Mouse (Mus musculus) erythroblast, embryonic 14.5 days (primary cell): ENCODE measurements around the gene Inka2. TPM values are rescaled to one million over a fixed set of nuclear protein-coding genes. Genes with fewer than 3 reads are reported as not detected.

Experiments used
- H3K27me3 ChIP-seq: 2 replicates; pipeline ENCODE4 v1.6.1; 2012; ENCODE audit warnings: inconsistent platforms; ENCODE audit not compliant: control insufficient read depth
- H3K36me3 ChIP-seq: 2 replicates; pipeline ENCODE4 v1.6.1; 2012; ENCODE audit warnings: mild to moderate bottlenecking, inconsistent platforms; ENCODE audit not compliant: control insufficient read depth
- H3K4me1 ChIP-seq: 2 replicates; pipeline ENCODE4 v1.6.1; 2012; ENCODE audit warnings: inconsistent platforms; ENCODE audit not compliant: control insufficient read depth
- H3K4me3 ChIP-seq: replicated peaks from 2 replicates; pipeline ENCODE3; 2012; ENCODE audit warnings: moderate library complexity, mild to moderate bottlenecking, inconsistent platforms
- H3K9me3 ChIP-seq: 2 replicates; pipeline ENCODE4 v1.6.1; 2012; ENCODE audit warnings: low read length, inconsistent platforms, mixed read lengths; ENCODE audit not compliant: control insufficient read depth
- GATA1 ChIP-seq: IDR thresholded peaks from 2 replicates; pipeline ENCODE4 v1.6.1; 2012; ENCODE audit warnings: low read length, inconsistent platforms, mixed read lengths
- TAL1 ChIP-seq: IDR thresholded peaks from 3 replicates; pipeline ENCODE4 v1.6.1; 2012; ENCODE audit warnings: low read length, inconsistent platforms, mixed read lengths
- polyA plus RNA-seq: library from polyadenylated mRNA; stranded (reverse); fragments of >175 nt; gene quantifications from 2 replicates; pipeline ENCODE4 v1.2.3, GENCODE M21; 2012

The Inka2 gene
- polyA plus RNA-seq, 1 experiment, result 0.28 TPM

- Histone ChIP-seq H3K36me3 (peaks cover 93% of the 10 kb centered on the region), H3K27me3 (no peaks in the 10 kb centered on the region), H3K4me1 (no peaks in the 10 kb centered on the region), H3K9me3 (no peaks in the 10 kb centered on the region), H3K4me3 (no peak overlapping the region)
- TF ChIP-seq GATA1 (no peak), TAL1 (no peak)
Measured at GRCm38 (mm10) chr3:105736148-105736547, 31.7 kb downstream of the Inka2 start.

GRCm38 (mm10) chr3:105737070-105737469 is 32.7 kb downstream of the Inka2 start:
- Histone ChIP-seq H3K27me3 (no peaks in the 10 kb centered on the region), H3K36me3 (peaks cover 86% of the 10 kb centered on the region), H3K4me3 (no peak overlapping the region), H3K4me1 (no peaks in the 10 kb centered on the region), H3K9me3 (no peaks in the 10 kb centered on the region)
- TF ChIP-seq TAL1, result no peak

GRCm38 (mm10) chr3:105737666-105738065 is 33.3 kb downstream of the Inka2 start:
- H3K9me3 ChIP-seq, result no peaks in the 10 kb centered on the region
- H3K27me3 ChIP-seq, result no peaks in the 10 kb centered on the region
- peaks cover 82% of the 10 kb centered on the region for H3K36me3 ChIP-seq
- TF ChIP-seq TAL1 (no peak), GATA1 (no peak)
- H3K4me1 ChIP-seq, result no peaks in the 10 kb centered on the region
- no peak overlapping the region for H3K4me3 ChIP-seq

GRCm38 (mm10) chr3:105746542-105746941 is 42.1 kb downstream of the Inka2 start:
- H3K4me1 ChIP-seq, result peaks cover 3% of the 10 kb centered on the region
- no peaks in the 10 kb centered on the region for H3K9me3 ChIP-seq
- no peaks in the 10 kb centered on the region for H3K27me3 ChIP-seq
- no peak for TF ChIP-seq GATA1
- no peak for TF ChIP-seq TAL1
- H3K36me3 ChIP-seq, result peaks cover 51% of the 10 kb centered on the region
- no peak overlapping the region for H3K4me3 ChIP-seq

- peaks cover 15% of the 10 kb centered on the region for H3K4me1 ChIP-seq
- H3K36me3 ChIP-seq, result peaks cover 41% of the 10 kb centered on the region
- H3K4me3 ChIP-seq, result no peak overlapping the region
- TF ChIP-seq GATA1, result no peak
- no peak for TF ChIP-seq TAL1
- no peaks in the 10 kb centered on the region for H3K27me3 ChIP-seq
- H3K9me3 ChIP-seq, result no peaks in the 10 kb centered on the region
Measured at GRCm38 (mm10) chr3:105750810-105751209, 46.4 kb downstream of the Inka2 start.

- Histone ChIP-seq H3K9me3 (no peaks in the 10 kb centered on the region), H3K4me3 (no peak overlapping the region), H3K36me3 (peaks cover 23% of the 10 kb centered on the region), H3K27me3 (no peaks in the 10 kb centered on the region), H3K4me1 (peaks cover 30% of the 10 kb centered on the region)
- TF ChIP-seq GATA1, result no peak
- no peak for TF ChIP-seq TAL1
Measured at GRCm38 (mm10) chr3:105754184-105754583, 49.8 kb downstream of the Inka2 start.

- TF ChIP-seq TAL1, result no peak
- TF ChIP-seq GATA1, result no peak
- H3K27me3 ChIP-seq, result no peaks in the 10 kb centered on the region
- peaks cover 32% of the 10 kb centered on the region for H3K4me1 ChIP-seq
- peaks cover 14% of the 10 kb centered on the region for H3K36me3 ChIP-seq
- no peaks in the 10 kb centered on the region for H3K9me3 ChIP-seq
- H3K4me3 ChIP-seq, result no peak overlapping the region
Measured at GRCm38 (mm10) chr3:105755123-105755522, 50.7 kb downstream of the Inka2 start.

GRCm38 (mm10) chr3:105756505-105756904 is 52.1 kb downstream of the Inka2 start:
- H3K27me3 ChIP-seq, result no peaks in the 10 kb centered on the region
- H3K36me3 ChIP-seq, result peaks cover 13% of the 10 kb centered on the region
- H3K4me1 ChIP-seq, result peaks cover 39% of the 10 kb centered on the region
- H3K9me3 ChIP-seq, result no peaks in the 10 kb centered on the region
- no peak overlapping the region for H3K4me3 ChIP-seq
- TF ChIP-seq GATA1 (no peak), TAL1 (no peak)

GRCm38 (mm10) chr3:105757323-105758083 is 53.1 kb downstream of the Inka2 start:
- no peak overlapping the region for H3K4me3 ChIP-seq
- no peak for TF ChIP-seq TAL1
- no peak for TF ChIP-seq GATA1
- peaks cover 39% of the 10 kb centered on the region for H3K4me1 ChIP-seq
- H3K36me3 ChIP-seq, result peaks cover 9% of the 10 kb centered on the region
- no peaks in the 10 kb centered on the region for H3K9me3 ChIP-seq
- no peaks in the 10 kb centered on the region for H3K27me3 ChIP-seq

GRCm38 (mm10) chr3:105758098-105758497 is 53.7 kb downstream of the Inka2 start:
- Histone ChIP-seq H3K36me3 (peaks cover 9% of the 10 kb centered on the region), H3K4me3 (no peak overlapping the region), H3K4me1 (peaks cover 41% of the 10 kb centered on the region), H3K27me3 (no peaks in the 10 kb centered on the region), H3K9me3 (no peaks in the 10 kb centered on the region)
- TF ChIP-seq GATA1, result no peak
- no peak for TF ChIP-seq TAL1
